Mouse (Mus musculus) heart, embryonic 10.5 days (tissue): ENCODE data around the gene Myh4. TPM values are rescaled to one million over a fixed set of nuclear protein-coding genes. Genes with fewer than 3 reads are reported as not detected.

Experiments used
- DNase-seq: peaks from one replicate; pipeline ENCODE4 v3.0.0-alpha.2; 2017; ENCODE audit warnings: low spot score
- H3K27ac ChIP-seq: fragments of 300-500 bp; sonication (generic); 2 replicates; pipeline ENCODE4 v1.5.1; 2016; ENCODE audit warnings: mild to moderate bottlenecking
- H3K27me3 ChIP-seq: fragments of 300-500 bp; sonication (generic); 2 replicates; pipeline ENCODE4 v1.6.1; 2016; ENCODE audit warnings: mild to moderate bottlenecking; ENCODE audit not compliant: poor library complexity, insufficient read depth, severe bottlenecking
- H3K36me3 ChIP-seq: fragments of 300-500 bp; sonication (generic); 2 replicates; pipeline ENCODE4 v1.6.1; 2016; ENCODE audit warnings: mild to moderate bottlenecking, moderate library complexity
- H3K4me1 ChIP-seq: fragments of 300-500 bp; sonication (generic); 2 replicates; pipeline ENCODE4 v1.6.1; 2016; ENCODE audit warnings: mild to moderate bottlenecking
- H3K4me3 ChIP-seq: fragments of 300-500 bp; sonication (generic); 2 replicates; pipeline ENCODE4 v1.5.1; 2016; ENCODE audit warnings: mild to moderate bottlenecking, moderate library complexity
- H3K9me3 ChIP-seq: fragments of 300-500 bp; sonication (generic); 2 replicates; pipeline ENCODE4 v1.6.1; 2016; ENCODE audit warnings: mild to moderate bottlenecking, moderate library complexity
- WGBS: fragments of 180-500 bp; shearing (Covaris S2); methylation state at CpG from one replicate; pipeline ENCODE4 v1.1.7; 2016; 5-methylcytosine and 5-hydroxymethylcytosine counted together
- polyA plus RNA-seq: library from polyadenylated mRNA; unstranded; fragments of >200 nt; fragmentation: Nextera tagmentation; extraction: Ambion mirVana; gene quantifications from 2 replicates; pipeline ENCODE4 v1.2.1, GENCODE M21; 2016

The Myh4 gene
- polyA plus RNA-seq, 1 experiment from 2014 or later, result not detected

- no peaks in the 10 kb centered on the region for H3K27me3 ChIP-seq
- no peak overlapping the region for H3K4me3 ChIP-seq
- H3K36me3 ChIP-seq, result no peaks in the 10 kb centered on the region
- H3K9me3 ChIP-seq, result no peaks in the 10 kb centered on the region
- DNase-seq, result no peak
- no peak overlapping the region for H3K27ac ChIP-seq
- no peaks in the 10 kb centered on the region for H3K4me1 ChIP-seq
- WGBS, result 84% methylated on average over 9 of the region's 9 CpGs
Measured at GRCm38 (mm10) chr11:67236799-67237198, 1.0 kb upstream of the Myh4 start.

DNA sequence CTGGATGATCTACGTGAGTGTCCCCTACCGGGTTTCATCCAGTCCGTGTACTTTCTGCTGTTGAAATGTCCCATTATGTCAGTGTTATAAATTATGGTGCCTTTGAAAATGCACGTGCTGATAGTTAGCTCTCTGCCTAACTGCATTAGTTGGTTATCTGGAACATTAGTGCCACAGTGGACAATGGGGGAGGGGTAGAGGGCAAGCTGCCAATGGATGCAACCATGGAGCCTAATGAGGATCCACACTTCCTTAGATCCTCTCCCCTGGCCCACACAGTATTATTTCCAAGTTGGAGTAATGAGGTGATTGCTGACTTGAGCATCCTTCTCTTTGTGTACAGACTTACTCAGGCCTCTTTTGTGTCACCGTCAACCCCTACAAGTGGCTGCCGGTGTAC lies 3.2 kb downstream of the Myh4 start:
- WGBS, result 85% methylated on average over 6 of the region's 6 CpGs
- Histone ChIP-seq H3K4me3 (no peak overlapping the region), H3K27me3 (no peaks in the 10 kb centered on the region)

GRCm38 (mm10) chr11:67253691-67254090 lies 15.9 kb downstream of the Myh4 start:
- WGBS, result 84% methylated on average over 4 of the region's 4 CpGs
- no peak for DNase-seq
- Histone ChIP-seq H3K27ac (no peak overlapping the region), H3K36me3 (no peaks in the 10 kb centered on the region), H3K9me3 (no peaks in the 10 kb centered on the region), H3K27me3 (no peaks in the 10 kb centered on the region), H3K4me3 (no peak overlapping the region), H3K4me1 (no peaks in the 10 kb centered on the region)

More for the DNA sequence above, 3.2 kb downstream of the Myh4 start:
- Histone ChIP-seq H3K4me1 (no peaks in the 10 kb centered on the region), H3K36me3 (no peaks in the 10 kb centered on the region), H3K9me3 (no peaks in the 10 kb centered on the region), H3K27ac (no peak overlapping the region)
- DNase-seq, result no peak

- DNase-seq, result no peak
- Histone ChIP-seq H3K27ac (no peak overlapping the region), H3K4me3 (no peak overlapping the region), H3K27me3 (no peaks in the 10 kb centered on the region), H3K9me3 (no peaks in the 10 kb centered on the region), H3K36me3 (no peaks in the 10 kb centered on the region), H3K4me1 (no peaks in the 10 kb centered on the region)
- WGBS, result 84% methylated on average over 7 of the region's 7 CpGs
Measured at GRCm38 (mm10) chr11:67257048-67257447, 19.2 kb downstream of the Myh4 start.

GRCm38 (mm10) chr11:67260956-67261355 lies 23.1 kb downstream of the Myh4 start:
- 78% methylated on average over 6 of the region's 6 CpGs for WGBS
- no peaks in the 10 kb centered on the region for H3K36me3 ChIP-seq
- H3K4me1 ChIP-seq, result no peaks in the 10 kb centered on the region

GRCm38 (mm10) chr11:67276601-67277174 lies 38.9 kb downstream of the Myh4 start, which contains the start of gene Myh8:
Gene Myh8 (plus strand): TSS chr11:67277124.
- DNase-seq, result no peak
- no peaks in the 10 kb centered on the region for H3K36me3 ChIP-seq
- H3K27ac ChIP-seq, result no peak within 1 kb of the TSS
- WGBS, result 83% methylated on average over 10 of the region's 10 CpGs
- no peak within 1 kb of the TSS for H3K4me3 ChIP-seq
- H3K9me3 ChIP-seq, result no peaks in the 10 kb centered on the region
- no peaks in the 10 kb centered on the region for H3K4me1 ChIP-seq
- no peaks in the 10 kb centered on the region for H3K27me3 ChIP-seq

More at GRCm38 (mm10) chr11:67260956-67261355, 23.1 kb downstream of the Myh4 start:
- Histone ChIP-seq H3K9me3 (no peaks in the 10 kb centered on the region), H3K27me3 (no peaks in the 10 kb centered on the region), H3K4me3 (no peak overlapping the region), H3K27ac (no peak overlapping the region)
- no peak for DNase-seq

- no peaks in the 10 kb centered on the region for H3K36me3 ChIP-seq
- DNase-seq, result no peak
- H3K27me3 ChIP-seq, result no peaks in the 10 kb centered on the region
- H3K9me3 ChIP-seq, result no peaks in the 10 kb centered on the region; the same call in 1 of the 2 replicates
- no peak overlapping the region for H3K27ac ChIP-seq
- H3K4me1 ChIP-seq, result no peaks in the 10 kb centered on the region
- H3K4me3 ChIP-seq, result no peak overlapping the region
- WGBS, result 70% methylated on average over 1 of the region's 1 CpGs
Measured at GRCm38 (mm10) chr11:67293440-67293839, 55.6 kb downstream of the Myh4 start.

Other genes starting within 250 kb of the Myh4 start
- 1.7 and 1.8 TPM in 2 replicates for gene Tmem220, start 212.9 kb upstream of the Myh4 start, polyA plus RNA-seq
- gene Adprm, start 185.4 kb upstream of the Myh4 start, polyA plus RNA-seq, result 21.7 and 22.6 TPM in 2 replicates
- gene Sco1, start 185.4 kb upstream of the Myh4 start, polyA plus RNA-seq, result 21.7 and 26.6 TPM in 2 replicates
- gene Myh3, start 159.7 kb upstream of the Myh4 start, polyA plus RNA-seq, result 0.04 TPM in 2 replicates
- gene Myh2, start 67.0 kb upstream of the Myh4 start, polyA plus RNA-seq, result not detected in 2 replicates
- gene Myh1, start 38.0 kb upstream of the Myh4 start, polyA plus RNA-seq, result 0.04 and 0.18 TPM in 2 replicates
- gene Myh8, start 39.1 kb downstream of the Myh4 start, polyA plus RNA-seq, result 0.02 TPM in 1 of 2 replicates, not detected in the other
- gene Myh13, start 83.6 kb downstream of the Myh4 start, polyA plus RNA-seq, result 0.06 TPM in 1 of 2 replicates, not detected in the other
- gene Gas7, start 217.4 kb downstream of the Myh4 start, polyA plus RNA-seq, result 3.0 and 6.1 TPM in 2 replicates